Mouse (Mus musculus) bone marrow, adult 2 months (tissue): ENCODE measurements around the gene Ltbp4. TPM values are rescaled to one million over a fixed set of nuclear protein-coding genes. Genes with fewer than 3 reads are reported as not detected.

Experiments used
- H3K27ac ChIP-seq: fragments of 200-500 bp; 2 replicates; pipeline ENCODE4 v1.5.1; 2012; ENCODE audit warnings: low read depth, mild to moderate bottlenecking, control low read depth, inconsistent platforms, low read length; ENCODE audit not compliant: control insufficient read depth, poor library complexity, insufficient read depth
- H3K4me1 ChIP-seq: fragments of 200-500 bp; 2 replicates; pipeline ENCODE4 v1.6.1; 2011; ENCODE audit warnings: low read length; ENCODE audit not compliant: control insufficient read depth, insufficient read depth
- H3K4me3 ChIP-seq: fragments of 200-500 bp; replicated peaks from 2 replicates; pipeline ENCODE3; 2011; ENCODE audit warnings: mild to moderate bottlenecking, low read depth, low read length, control low read depth; ENCODE audit not compliant: control insufficient read depth
- CTCF ChIP-seq: fragments of 200-500 bp; IDR thresholded peaks from 2 replicates; pipeline ENCODE4 v1.5.1; 2011; ENCODE audit warnings: low read length, control low read depth; ENCODE audit not compliant: control insufficient read depth, insufficient read depth
- POLR2A ChIP-seq: fragments of 200-500 bp; IDR thresholded peaks from 2 replicates; pipeline ENCODE4 v1.6.1; 2011; ENCODE audit warnings: low read depth, mild to moderate bottlenecking, control low read depth, low read length, borderline replicate concordance; ENCODE audit not compliant: control insufficient read depth
- WGBS: fragments of 180-500 bp; shearing (Covaris S2); methylation state at CpG from one replicate; pipeline ENCODE4 v1.1.7; 2018; 5-methylcytosine and 5-hydroxymethylcytosine counted together
- polyA plus RNA-seq: library from polyadenylated mRNA; stranded (reverse); fragments of >200 nt; gene quantifications from 2 replicates; pipeline ENCODE4 v1.2.4, GENCODE M21; 2011; ENCODE audit warnings: low replicate concordance; ENCODE audit not compliant: missing spikeins, insufficient read depth, insufficient read length

Ltbp4 gene
- polyA plus RNA-seq, 1 experiment = 5.8 TPM

- Histone ChIP-seq H3K4me1 (no peaks in the 10 kb centered on the region; the same call in 1 of the 2 replicates), H3K4me3 (no peak overlapping the region), H3K27ac (no peak overlapping the region)
- WGBS = 75% methylated on average over 6 of the region's 6 CpGs
- TF ChIP-seq POLR2A = no peak
- TF ChIP-seq CTCF = no peak
Observed at GRCm38 (mm10) chr7:27354144-27354543, 16.7 kb upstream of the Ltbp4 start.

- no peak for TF ChIP-seq CTCF
- no peak for TF ChIP-seq POLR2A
- Histone ChIP-seq H3K27ac (no peak overlapping the region), H3K4me1 (no peaks in the 10 kb centered on the region), H3K4me3 (no peak overlapping the region)
- whole genome bisulfite sequencing = 69% methylated on average over 6 of the region's 6 CpGs
Observed at GRCm38 (mm10) chr7:27345444-27345843, 8.0 kb upstream of the Ltbp4 start.

GRCm38 (mm10) chr7:27342595-27342994, 5.1 kb upstream of the Ltbp4 start:
- 42% methylated on average over 4 of the region's 4 CpGs for WGBS
- TF ChIP-seq POLR2A = no peak
- TF ChIP-seq CTCF = no peak
- H3K4me3 ChIP-seq = no peak overlapping the region
- H3K4me1 ChIP-seq = no peaks in the 10 kb centered on the region
- no peak overlapping the region for H3K27ac ChIP-seq

GRCm38 (mm10) chr7:27339519-27339918, 2.0 kb upstream of the Ltbp4 start:
- 31% methylated on average over 7 of the region's 7 CpGs for WGBS
- TF ChIP-seq POLR2A = no peak
- TF ChIP-seq CTCF = no peak

GRCm38 (mm10) chr7:27339114-27339513, 1.6 kb upstream of the Ltbp4 start:
- 76% methylated on average over 4 of the region's 4 CpGs for WGBS
- no peak overlapping the region for H3K4me3 ChIP-seq
- no peak overlapping the region for H3K27ac ChIP-seq
- TF ChIP-seq CTCF (no peak), POLR2A (no peak)
- H3K4me1 ChIP-seq = no peaks in the 10 kb centered on the region

More at GRCm38 (mm10) chr7:27339519-27339918, 2.0 kb upstream of the Ltbp4 start:
- Histone ChIP-seq H3K4me3 (no peak overlapping the region), H3K4me1 (no peaks in the 10 kb centered on the region), H3K27ac (no peak overlapping the region)

- no peaks in the 10 kb centered on the region; the same call in 1 of the 2 replicates for H3K4me1 ChIP-seq
- TF ChIP-seq CTCF (peak; percentile 98), POLR2A (no peak)
Observed at GRCm38 (mm10) chr7:27335928-27336823, 1.3 kb downstream of the Ltbp4 start.

GRCm38 (mm10) chr7:27335011-27335720, 2.3 kb downstream of the Ltbp4 start:
- Histone ChIP-seq H3K4me1 (peaks cover under 1% of the 10 kb centered on the region; the same call in 1 of the 2 replicates), H3K4me3 (no peak overlapping the region), H3K27ac (no peak overlapping the region)
- WGBS = 56% methylated on average over 15 of the region's 15 CpGs
- no peak for TF ChIP-seq CTCF
- TF ChIP-seq POLR2A = no peak

More at GRCm38 (mm10) chr7:27335928-27336823, 1.3 kb downstream of the Ltbp4 start:
- Histone ChIP-seq H3K27ac (no peak overlapping the region), H3K4me3 (no peak overlapping the region)
- WGBS = 6% methylated on average over 47 of the region's 47 CpGs

GRCm38 (mm10) chr7:27334405-27334911, 3.0 kb downstream of the Ltbp4 start:
- no peak overlapping the region for H3K4me3 ChIP-seq
- TF ChIP-seq CTCF = no peak
- TF ChIP-seq POLR2A = no peak
- H3K4me1 ChIP-seq = peaks cover 1% of the 10 kb centered on the region; the same call in 1 of the 2 replicates
- WGBS = 2% methylated on average over 32 of the region's 32 CpGs
- no peak overlapping the region for H3K27ac ChIP-seq
